Mouse (Mus musculus) hindbrain, postnatal 0 days (tissue): ENCODE measurements around the gene Arv1. TPM values are rescaled to one million over a fixed set of nuclear protein-coding genes. Genes with fewer than 3 reads are reported as not detected.

Experiments
- ATAC-seq: fragments of 200-750 bp; cut with Nextera tagmentation; 2 replicates; pipeline ENCODE4 v1.8.0; 2017; ENCODE audit warnings: mild to moderate bottlenecking, moderate TSS enrichment, moderate library complexity
- DNase-seq: peaks from one replicate; pipeline ENCODE4 v3.0.0-alpha.2; 2015; ENCODE audit warnings: low spot score
- H3K27ac ChIP-seq: fragments of 300-500 bp; sonication (generic); 2 replicates; pipeline ENCODE4 v1.5.1; 2014; ENCODE audit warnings: mild to moderate bottlenecking
- H3K27me3 ChIP-seq: fragments of 300-500 bp; sonication (generic); 2 replicates; pipeline ENCODE4 v1.6.1; 2014; ENCODE audit warnings: low read length, mixed read lengths; ENCODE audit not compliant: insufficient read depth
- H3K36me3 ChIP-seq: fragments of 300-500 bp; sonication (generic); 2 replicates; pipeline ENCODE4 v1.6.1; 2014; ENCODE audit warnings: low read length, mixed read lengths; ENCODE audit not compliant: insufficient read depth
- H3K4me1 ChIP-seq: fragments of 300-500 bp; sonication (generic); 2 replicates; pipeline ENCODE4 v1.6.1; 2014; ENCODE audit warnings: antibody characterized with exemption, low read length, mixed read lengths; ENCODE audit not compliant: insufficient read depth
- H3K4me2 ChIP-seq: fragments of 300-500 bp; sonication (generic); 2 replicates; pipeline ENCODE4 v1.6.1; 2014; ENCODE audit warnings: low read depth, mild to moderate bottlenecking, low read length, moderate library complexity, mixed read lengths
- H3K4me3 ChIP-seq: fragments of 300-500 bp; sonication (generic); 2 replicates; pipeline ENCODE4 v1.5.1; 2014; ENCODE audit warnings: low read length
- H3K9ac ChIP-seq: fragments of 300-500 bp; sonication (generic); replicated peaks from 2 replicates; pipeline ENCODE4 v1.6.1; 2014; ENCODE audit warnings: mild to moderate bottlenecking, low read length, moderate library complexity, mixed read lengths
- H3K9me3 ChIP-seq: fragments of 300-500 bp; sonication (generic); 2 replicates; pipeline ENCODE4 v1.6.1; 2016; ENCODE audit warnings: low read length, mixed read lengths
- CTCF ChIP-seq: IDR thresholded peaks from 2 replicates; pipeline ENCODE4 v1.5.1; 2016; ENCODE audit warnings: antibody characterized with exemption, control low read depth, low read depth
- WGBS: fragments of 180-500 bp; shearing (Covaris S2); extraction: QIAGEN DNeasy Blood & Tissue Kit; methylation state at CpG from one replicate; pipeline ENCODE4 v1.1.7; 2014; 5-methylcytosine and 5-hydroxymethylcytosine counted together
- polyA plus RNA-seq: library from polyadenylated mRNA; unstranded; fragments of >200 nt; fragmentation: Nextera tagmentation; extraction: Ambion mirVana; gene quantifications from 2 replicates; pipeline ENCODE4 v1.2.1, GENCODE M21; 2015
- total RNA-seq: library from RNA; depleted of rRNA; stranded (reverse); fragments of >200 nt; gene quantifications from 2 replicates; pipeline ENCODE4 v1.2.3, GENCODE M21; 2014

Arv1 gene
- total and polyA plus RNA-seq, 2 experiments from 2014 or later = 11.1 to 33.5 TPM

GRCm38 (mm10) chr8:124715736-124716135 is 6.2 kb upstream of the Arv1 start:
- peaks cover under 1% of the 10 kb centered on the region for H3K4me1 ChIP-seq
- no peak overlapping the region for H3K27ac ChIP-seq
- no peak overlapping the region for H3K4me3 ChIP-seq
- H3K4me2 ChIP-seq = no peak overlapping the region
- H3K36me3 ChIP-seq = peaks cover 29% of the 10 kb centered on the region
- DNase-seq (no peak), ATAC-seq (peak; percentile 10; the same call in 1 of the 2 replicates)
- no peak for TF ChIP-seq CTCF
- 88% methylated on average over 8 of the region's 8 CpGs for WGBS
- H3K9me3 ChIP-seq = no peaks in the 10 kb centered on the region
- no peak overlapping the region for H3K9ac ChIP-seq
- no peaks in the 10 kb centered on the region for H3K27me3 ChIP-seq

GRCm38 (mm10) chr8:124720133-124720532 is 1.8 kb upstream of the Arv1 start:
- Histone ChIP-seq H3K9me3 (no peaks in the 10 kb centered on the region), H3K9ac (no peak overlapping the region), H3K4me2 (no peak overlapping the region), H3K4me3 (no peak overlapping the region), H3K4me1 (peaks cover 16% of the 10 kb centered on the region), H3K36me3 (no peaks in the 10 kb centered on the region; the same call in 1 of the 2 replicates), H3K27ac (no peak overlapping the region), H3K27me3 (no peaks in the 10 kb centered on the region)
- DNase-seq (no peak), ATAC-seq (no peak)
- peak; percentile 49; the same call in 1 of the 2 replicates for TF ChIP-seq CTCF
- 82% methylated on average over 7 of the region's 7 CpGs for WGBS

- no peak for DNase-seq
- Histone ChIP-seq H3K9ac (peak overlapping the region; percentile 86), H3K27me3 (no peaks in the 10 kb centered on the region), H3K4me2 (peak overlapping the region; percentile 92), H3K4me1 (peaks cover 16% of the 10 kb centered on the region), H3K4me3 (peak overlapping the region; percentile 82), H3K9me3 (no peaks in the 10 kb centered on the region), H3K27ac (peak overlapping the region; percentile 77), H3K36me3 (peaks cover 3% of the 10 kb centered on the region; the same call in 1 of the 2 replicates)
- ATAC-seq = peak; percentile 61
- no peak for TF ChIP-seq CTCF
- 3% methylated on average over 27 of the region's 31 CpGs for WGBS
These were observed 739 bp upstream of the Arv1 start for GRCm38 (mm10) chr8:124720938-124721861.

DNA sequence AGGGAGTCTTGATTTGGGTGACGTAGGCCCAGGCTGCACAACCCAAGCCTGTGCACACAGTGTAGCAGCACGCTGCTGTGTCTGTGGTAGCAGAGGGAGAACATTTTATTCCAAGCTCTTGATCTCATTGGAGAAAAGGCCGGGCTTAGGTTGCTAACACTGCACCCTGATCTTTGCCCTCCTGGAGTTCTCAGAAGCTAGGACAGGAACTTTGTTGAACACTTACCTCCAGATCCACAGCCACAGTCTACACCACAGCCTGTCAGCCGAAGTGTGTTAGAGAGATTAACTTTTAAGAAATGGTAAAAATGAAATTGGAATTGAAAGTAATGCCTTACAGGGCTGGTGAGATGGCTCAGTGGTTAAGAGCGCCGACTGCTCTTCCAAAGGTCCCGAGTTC is 2.4 kb downstream of the Arv1 start:
- TF ChIP-seq CTCF = no peak
- DNase-seq = no peak
- no peaks in the 10 kb centered on the region for H3K27me3 ChIP-seq
- WGBS = 96% methylated on average over 7 of the region's 7 CpGs
- H3K9ac ChIP-seq = no peak overlapping the region
- H3K4me2 ChIP-seq = no peak overlapping the region
- ATAC-seq = no peak
- H3K36me3 ChIP-seq = peaks cover 23% of the 10 kb centered on the region; the same call in 1 of the 2 replicates
- H3K9me3 ChIP-seq = no peaks in the 10 kb centered on the region
- no peak overlapping the region for H3K4me3 ChIP-seq
- H3K27ac ChIP-seq = no peak overlapping the region
- H3K4me1 ChIP-seq = peaks cover 16% of the 10 kb centered on the region

DNA sequence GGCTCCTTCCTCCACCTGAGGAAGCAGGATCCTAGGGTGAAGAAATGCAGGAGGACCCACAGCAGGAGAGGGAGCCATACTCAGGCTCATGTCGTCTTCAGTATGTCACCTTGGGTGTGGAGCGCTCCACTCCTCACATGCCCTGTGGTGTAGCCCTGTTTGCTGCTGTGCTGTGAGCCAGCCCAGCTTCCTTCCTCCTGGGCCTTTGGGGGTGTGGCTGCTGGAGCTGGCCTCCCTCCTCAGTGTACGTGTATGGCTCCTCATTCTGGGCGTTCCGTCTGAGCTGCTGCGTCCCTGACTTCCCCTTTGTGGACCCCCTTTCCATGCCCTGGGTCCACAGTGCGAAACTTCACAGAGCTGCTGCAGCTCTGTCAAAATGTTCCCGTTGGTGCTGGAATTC is 10.9 kb downstream of the Arv1 start:
- no peak for DNase-seq
- no peaks in the 10 kb centered on the region for H3K4me1 ChIP-seq
- peak; percentile 19; the same call in 1 of the 2 replicates for ATAC-seq
- H3K9ac ChIP-seq = no peak overlapping the region
- H3K36me3 ChIP-seq = peaks cover 63% of the 10 kb centered on the region
- no peak overlapping the region for H3K4me2 ChIP-seq
- H3K9me3 ChIP-seq = no peaks in the 10 kb centered on the region
- H3K27me3 ChIP-seq = no peaks in the 10 kb centered on the region
- 92% methylated on average over 8 of the region's 8 CpGs for WGBS
- no peak overlapping the region for H3K4me3 ChIP-seq
- no peak overlapping the region for H3K27ac ChIP-seq
- no peak for TF ChIP-seq CTCF

GRCm38 (mm10) chr8:124735371-124735911 is 13.5 kb downstream of the Arv1 start:
- WGBS = 71% methylated on average over 3 of the region's 3 CpGs
- DNase-seq = no peak
- TF ChIP-seq CTCF = no peak
- H3K36me3 ChIP-seq = peaks cover 40% of the 10 kb centered on the region
- no peaks in the 10 kb centered on the region for H3K4me1 ChIP-seq
- H3K4me2 ChIP-seq = no peak overlapping the region
- no peak overlapping the region for H3K9ac ChIP-seq
- H3K27ac ChIP-seq = no peak overlapping the region
- no peaks in the 10 kb centered on the region for H3K9me3 ChIP-seq
- no peaks in the 10 kb centered on the region for H3K27me3 ChIP-seq
- ATAC-seq = no peak
- no peak overlapping the region for H3K4me3 ChIP-seq

GRCm38 (mm10) chr8:124739268-124739667 is 17.3 kb downstream of the Arv1 start:
- H3K9me3 ChIP-seq = no peaks in the 10 kb centered on the region
- TF ChIP-seq CTCF = peak; percentile 73
- H3K27ac ChIP-seq = no peak overlapping the region
- no peak overlapping the region for H3K4me3 ChIP-seq
- 86% methylated on average over 1 of the region's 1 CpGs for WGBS
- ATAC-seq = no peak
- H3K27me3 ChIP-seq = no peaks in the 10 kb centered on the region
- 0 out of 2 replicates have a peak, but pooled peaks cover 5% of the 10 kb centered on the region for H3K36me3 ChIP-seq
- no peak overlapping the region for H3K4me2 ChIP-seq
- DNase-seq = peak; percentile 66
- no peaks in the 10 kb centered on the region for H3K4me1 ChIP-seq
- no peak overlapping the region for H3K9ac ChIP-seq
